Mouse (Mus musculus): Measurements from ENCODE around the gene Adgrl2. TPM values are rescaled to one million over a fixed set of nuclear protein-coding genes. Genes with fewer than 3 reads are reported as not detected.

Gene Adgrl2
- total and polyA plus RNA-seq, 3 experiments = 0.34 to 6.6 (median 3.2) TPM

DNA sequence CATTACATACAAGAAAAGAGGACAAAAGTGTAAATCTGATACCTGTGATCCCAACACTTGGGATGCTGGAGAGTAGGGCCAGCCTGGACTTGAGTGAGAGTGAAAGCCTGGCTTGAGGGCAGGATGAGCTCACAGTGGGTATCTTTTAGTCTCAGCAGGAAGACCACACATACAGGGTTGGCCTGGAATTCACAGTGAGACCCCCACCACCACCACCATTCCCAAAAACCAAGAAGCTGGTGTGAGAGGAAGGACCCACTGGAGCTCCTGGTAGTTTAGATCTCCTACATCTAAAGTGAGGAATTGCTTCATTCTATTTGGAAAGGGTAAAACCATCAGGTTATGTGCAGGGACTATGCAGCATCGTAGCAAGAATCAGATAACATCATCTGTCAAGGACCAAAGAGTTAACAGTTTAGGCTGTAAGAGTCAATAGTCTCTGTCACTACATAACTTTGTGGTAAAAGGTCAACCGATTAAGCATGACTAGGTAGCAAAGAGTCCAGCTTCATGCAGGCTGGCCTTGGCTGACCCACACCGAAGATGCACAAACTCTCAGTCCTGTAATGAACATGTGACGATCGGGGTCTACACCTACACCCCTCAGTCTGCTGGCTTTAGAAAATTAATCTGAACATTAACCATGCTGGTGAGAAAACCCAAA lies 26.8 kb downstream of the Adgrl2 start:
- H3K9me3 ChIP-seq (replicated peaks; ENCODE audit: low read length) = no peaks in the 10 kb centered on the region
- DNase-seq (ENCODE audit: extremely low read depth) = no peak
- no peak for TF ChIP-seq POLR2A (IDR thresholded peaks at IDR 0.05; ENCODE audit: low read depth, low read length)
- TF ChIP-seq NRF1 (IDR thresholded peaks at IDR 0.05; ENCODE audit: low read depth, low read length) = no peak
- TF ChIP-seq JUND (conservative IDR thresholded peaks at IDR 0.05; ENCODE audit: low read depth, low read length) = no peak
- TF ChIP-seq KAT2A (IDR thresholded peaks at IDR 0.05; ENCODE audit: insufficient replicate concordance, low read length) = no peak
- no peak for TF ChIP-seq RCOR1 (conservative IDR thresholded peaks at IDR 0.05; ENCODE audit: low read depth, low read length)
- no peak for TF ChIP-seq MAFK (IDR thresholded peaks at IDR 0.05; ENCODE audit: insufficient replicate concordance, low read length)
- TF ChIP-seq HCFC1 (IDR thresholded peaks at IDR 0.05; ENCODE audit: low read depth, low read length) = no peak
- TF ChIP-seq MAX (IDR thresholded peaks at IDR 0.05; ENCODE audit: low read length) = no peak
- TF ChIP-seq E2F4 (IDR thresholded peaks at IDR 0.05; ENCODE audit: insufficient replicate concordance, low read depth, low read length) = no peak
- no peak for TF ChIP-seq BHLHE40 (IDR thresholded peaks at IDR 0.05; ENCODE audit: low read depth, low read length)
- TF ChIP-seq ZC3H11A (IDR thresholded peaks at IDR 0.05; ENCODE audit: low read depth, low read length) = no peak
- TF ChIP-seq MAZ (IDR thresholded peaks at IDR 0.05; ENCODE audit: low read depth, low read length) = no peak
- no peak for TF ChIP-seq PAX5 (IDR thresholded peaks at IDR 0.05; ENCODE audit: low read length)
- TF ChIP-seq NELFE (IDR thresholded peaks at IDR 0.05; ENCODE audit: low read depth, low read length) = no peak
- peaks cover 0 to 7% of the 10 kb centered on the region in 2 experiments; a peak in 2 of 4 replicates for H3K4me1 ChIP-seq (ENCODE audit: control insufficient read depth in 1 of 2, insufficient read depth in 2 of 2)
- no peak overlapping the region for H3K4me3 ChIP-seq (replicated peaks in 1 of 3; ENCODE audit: low read depth in 2 of 3, low read length in 2 of 3, poor library complexity in 1 of 3)
- no peak overlapping the region for H3K27ac ChIP-seq (ENCODE audit: insufficient read depth, low read depth)
- H3K9ac ChIP-seq (ENCODE audit: insufficient read depth, low read depth) = no peak overlapping the region
- no peaks in the 10 kb centered on the region for H3K27me3 ChIP-seq (replicated peaks)
- dilution Hi-C loops (cut with MboI; ENCODE audit: extremely low pct_ligation_motif_present, extremely low pct_unique_long_range_greater_than_20kb, low sequenced_read_pairs) = no loop called here
- no peaks in the 10 kb centered on the region for H3K79me2 ChIP-seq (replicated peaks; ENCODE audit: control insufficient read depth, extremely low read depth, insufficient read depth, poor library complexity, severe bottlenecking)
- in situ Hi-C loops (cut with MboI; ENCODE audit: low pct_ligation_motif_present, low pct_unique_long_range_greater_than_20kb, low sequenced_read_pairs) = no loop called here
- no peak overlapping the region for H3K4me2 ChIP-seq (ENCODE audit: insufficient read depth, low read depth, poor library complexity, severe bottlenecking)
- no peaks in the 10 kb centered on the region for H3K36me3 ChIP-seq (replicated peaks in 1 of 2; ENCODE audit: control insufficient read depth in 1 of 2, insufficient read depth in 1 of 2, low read length in 1 of 2)

DNA sequence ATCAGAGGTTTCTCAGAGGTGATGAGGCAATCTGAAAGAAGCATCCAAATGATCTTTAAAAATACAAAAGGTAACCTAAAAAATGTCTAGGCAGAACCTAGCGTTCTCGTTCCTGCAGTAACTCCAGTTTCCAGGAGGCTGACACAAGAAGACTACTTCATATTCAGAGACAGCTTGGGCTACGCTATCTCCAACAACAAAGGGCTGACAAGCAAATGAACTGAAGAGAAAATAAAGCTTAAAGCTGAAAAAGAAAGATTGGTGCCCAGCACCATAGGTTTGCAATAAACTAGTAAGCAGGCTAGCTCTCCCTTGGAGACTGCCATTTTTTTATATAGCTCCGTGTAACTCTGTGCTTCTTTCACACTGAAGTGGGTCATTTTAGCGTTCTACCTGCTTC lies 28.7 kb downstream of the Adgrl2 start:
- dilution Hi-C loops (cut with MboI; ENCODE audit: extremely low pct_ligation_motif_present, extremely low pct_unique_long_range_greater_than_20kb, low sequenced_read_pairs) = no loop called here

More for the DNA sequence above, 28.7 kb downstream of the Adgrl2 start:
- in situ Hi-C loops (cut with MboI; ENCODE audit: low pct_ligation_motif_present, low pct_unique_long_range_greater_than_20kb, low sequenced_read_pairs) = no loop called here
- Histone ChIP-seq H3K9ac (ENCODE audit: insufficient read depth, low read depth) (no peak overlapping the region), H3K4me1 (ENCODE audit: control insufficient read depth in 1 of 2, insufficient read depth in 2 of 2) (peaks cover 0 to 7% of the 10 kb centered on the region in 2 experiments; a peak in 2 of 4 replicates), H3K9me3 (replicated peaks; ENCODE audit: low read length) (no peaks in the 10 kb centered on the region), H3K4me2 (ENCODE audit: insufficient read depth, low read depth, poor library complexity, severe bottlenecking) (no peak overlapping the region), H3K79me2 (replicated peaks; ENCODE audit: control insufficient read depth, extremely low read depth, insufficient read depth, poor library complexity, severe bottlenecking) (no peaks in the 10 kb centered on the region), H3K27me3 (replicated peaks) (no peaks in the 10 kb centered on the region), H3K36me3 (replicated peaks in 1 of 2; ENCODE audit: control insufficient read depth in 1 of 2, insufficient read depth in 1 of 2, low read length in 1 of 2) (no peaks in the 10 kb centered on the region), H3K4me3 (replicated peaks in 1 of 3; ENCODE audit: low read depth in 2 of 3, low read length in 2 of 3, poor library complexity in 1 of 3) (no peak overlapping the region), H3K27ac (ENCODE audit: insufficient read depth, low read depth) (no peak overlapping the region)
- TF ChIP-seq SIN3A (IDR thresholded peaks at IDR 0.05; ENCODE audit: low read length) = no peak
- no peak for TF ChIP-seq TBP (conservative IDR thresholded peaks at IDR 0.05; ENCODE audit: low read depth, low read length)
- no peak for TF ChIP-seq NRF1 (IDR thresholded peaks at IDR 0.05; ENCODE audit: low read depth, low read length)
- no peak for TF ChIP-seq JUN (IDR thresholded peaks at IDR 0.05; ENCODE audit: insufficient read depth, low read depth, low read length)
- TF ChIP-seq E2F4 (IDR thresholded peaks at IDR 0.05; ENCODE audit: insufficient replicate concordance, low read depth, low read length) = no peak
- TF ChIP-seq JUND (conservative IDR thresholded peaks at IDR 0.05; ENCODE audit: low read depth, low read length) = no peak
- no peak for TF ChIP-seq ZKSCAN1 (IDR thresholded peaks at IDR 0.05; ENCODE audit: borderline replicate concordance, low read depth, low read length)
- TF ChIP-seq ZNF384 (IDR thresholded peaks at IDR 0.05; ENCODE audit: low read depth, low read length) = no peak
- TF ChIP-seq PAX5 (IDR thresholded peaks at IDR 0.05; ENCODE audit: low read length) = no peak
- no peak for TF ChIP-seq CHD1 (IDR thresholded peaks at IDR 0.05; ENCODE audit: low read depth, low read length)
- no peak for TF ChIP-seq ELF1 (IDR thresholded peaks at IDR 0.05; ENCODE audit: low read depth, low read length)
- DNase-seq (ENCODE audit: extremely low read depth) = no peak

Data from CH12.LX (cell line).